Mouse (Mus musculus) adrenal gland, adult (tissue): ENCODE measurements around the gene Espnl.
A peak's percentile ranks its signal among the peaks of the same experiment; 100 is the strongest.

ENCODE experiments used
- DNase-seq, 2 experiments: peaks; one replicate each; pipeline ENCODE4 v3.0.0; 2022 to 2023; ENCODE audit warnings: low spot score in 1 of 2; ENCODE audit not compliant: inconsistent age in 2 of 2

Gene Espnl

DNA sequence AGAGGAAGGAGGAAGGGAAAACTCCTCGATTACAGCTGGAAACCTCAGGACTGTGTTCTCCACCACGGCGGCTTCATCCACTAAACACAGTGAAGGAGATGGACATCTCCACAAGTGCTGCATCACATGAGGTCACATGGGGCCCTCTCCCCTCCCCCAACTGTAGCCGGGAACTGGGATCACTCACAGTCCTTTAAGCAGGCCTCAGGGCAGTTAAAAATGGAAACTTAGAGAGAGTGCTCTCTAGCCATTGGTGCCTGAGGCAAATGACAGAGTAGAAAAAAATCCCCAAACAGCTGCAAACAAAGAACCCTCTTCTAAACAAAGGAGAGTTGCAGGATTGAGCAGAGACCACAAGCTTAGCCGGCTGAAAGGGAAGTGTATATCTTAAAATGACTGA lies 8.6 kb upstream of the Espnl start:
- no peak for DNase-seq

DNA sequence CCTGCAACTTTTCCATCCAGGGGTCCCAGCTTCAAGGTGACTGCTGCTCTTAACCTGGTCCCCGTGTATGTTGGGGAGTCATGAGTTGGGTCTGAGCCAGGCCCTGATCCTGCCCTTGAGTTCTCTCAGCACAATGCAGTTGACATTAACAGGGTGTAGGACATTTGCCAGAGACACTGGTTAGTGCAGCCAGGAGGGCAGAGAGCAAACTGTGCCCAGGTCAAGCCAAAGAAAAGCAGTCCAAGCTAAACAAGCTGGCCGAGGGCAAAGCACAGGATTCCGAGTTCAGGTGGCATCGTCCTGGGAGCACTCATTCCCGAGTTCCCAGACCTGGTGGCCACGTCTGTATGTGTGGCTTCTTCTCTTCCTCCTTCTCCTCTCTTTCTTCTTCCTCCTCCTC lies 4.2 kb upstream of the Espnl start:
- DNase-seq: peak in 1 of 2 experiments; percentile 47

DNA sequence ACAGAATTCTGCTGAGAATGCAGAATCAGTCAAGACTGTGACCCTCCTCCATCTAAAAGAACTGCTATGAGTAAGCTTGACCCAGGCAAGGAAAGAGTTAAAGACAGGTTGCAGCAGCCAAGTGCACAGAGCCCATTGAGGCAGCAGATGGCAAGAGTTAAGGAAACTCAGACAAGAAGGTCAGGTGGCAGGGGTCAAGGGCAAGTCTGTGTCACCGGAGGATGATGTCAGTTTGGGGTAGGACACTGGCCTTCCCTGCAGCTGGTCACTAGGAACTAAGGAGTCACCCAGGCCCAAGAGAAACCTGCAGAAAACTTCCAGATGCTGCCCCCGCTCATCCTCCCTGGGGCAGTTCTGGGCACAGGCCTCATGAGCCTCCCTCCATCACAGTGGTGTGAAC lies 2.8 kb downstream of the Espnl start:
- peak; percentile 35 to 67 for DNase-seq

DNA sequence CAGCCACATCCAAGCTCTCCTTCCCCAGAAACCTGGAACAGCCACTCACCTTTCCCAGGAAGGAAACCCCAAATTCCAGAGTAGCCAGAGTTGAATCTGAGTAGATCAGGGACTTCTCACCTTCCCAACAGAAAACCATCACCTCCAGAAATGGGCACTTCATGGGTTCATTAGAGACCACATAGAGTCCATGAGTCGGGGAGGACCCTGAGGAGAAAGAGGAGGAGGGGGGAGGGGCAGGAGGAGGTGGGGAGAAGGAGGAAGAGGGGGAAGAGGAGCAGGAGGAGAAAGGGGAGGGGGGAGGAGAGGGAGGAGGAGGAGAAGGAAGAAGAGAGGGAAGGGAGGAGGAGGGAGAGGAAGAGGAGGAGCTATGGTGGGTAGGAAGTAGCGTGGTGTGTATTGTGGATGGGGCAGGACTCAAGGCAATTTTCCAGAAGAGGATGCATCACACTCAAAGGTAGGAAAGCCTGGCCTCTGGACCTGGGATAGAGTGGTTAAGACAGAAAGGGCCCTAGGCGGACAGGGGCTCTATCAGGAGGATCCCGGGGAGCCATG lies 3.7 kb downstream of the Espnl start:
- DNase-seq: no peak

DNA sequence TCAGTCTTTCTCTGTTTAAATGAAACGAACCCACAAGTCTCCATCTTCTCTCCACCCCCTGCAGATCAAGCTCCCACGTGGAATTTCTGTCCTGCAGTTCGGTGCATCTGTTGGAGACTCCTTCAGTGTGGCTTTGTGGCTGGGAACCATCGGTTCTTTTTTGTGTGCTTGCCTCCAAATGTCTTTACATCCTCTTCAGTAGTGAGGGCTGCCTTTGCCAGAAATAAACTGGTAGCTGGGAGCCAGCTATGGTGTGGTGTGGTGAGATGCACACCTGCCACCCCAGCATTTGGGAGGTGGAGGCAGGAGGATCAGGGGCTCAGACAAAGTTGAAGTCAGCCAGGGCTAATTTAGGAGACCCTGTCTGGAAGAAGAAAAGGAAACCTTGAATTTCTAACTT lies 10.2 kb downstream of the Espnl start:
- no peak for DNase-seq

DNA sequence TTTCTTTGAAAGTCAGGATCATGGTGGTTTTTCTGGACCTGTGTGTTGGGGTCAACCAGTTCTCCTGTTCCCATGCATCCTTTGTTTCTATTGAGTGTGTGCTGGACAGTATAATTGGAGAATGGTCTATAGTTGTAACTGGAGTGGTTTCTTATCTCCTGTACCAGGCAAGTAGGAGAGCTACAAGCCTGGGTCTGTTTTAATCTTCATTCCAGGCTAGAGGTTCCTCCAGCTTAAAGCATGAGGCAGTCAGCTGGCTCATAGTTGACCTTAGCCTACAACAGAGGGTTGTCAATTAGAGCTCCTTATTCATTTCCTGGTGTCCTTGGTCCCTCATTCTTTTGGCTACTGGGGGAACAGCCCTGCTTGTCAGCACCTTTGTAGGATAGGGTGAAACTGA lies 11.7 kb downstream of the Espnl start:
- no peak for DNase-seq

DNA sequence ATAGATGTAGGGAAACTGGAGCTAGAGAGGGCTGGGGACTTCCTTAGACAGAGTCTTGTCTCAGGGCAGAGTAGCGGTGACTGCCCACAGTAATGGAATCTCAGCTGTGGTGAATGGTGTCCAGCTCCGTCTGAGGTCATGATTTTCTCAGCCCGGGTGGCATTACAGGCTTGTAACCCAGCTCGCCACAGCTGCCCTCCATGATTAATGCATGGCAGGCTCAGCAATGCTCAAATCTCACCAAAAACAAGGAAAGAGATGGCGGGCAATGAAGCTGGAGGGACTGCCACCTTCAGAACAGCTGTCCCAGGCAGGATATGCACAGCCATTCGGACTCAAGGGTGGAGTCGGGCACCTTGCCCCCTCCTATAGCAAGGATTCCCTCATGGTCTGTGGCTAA lies 15.5 kb downstream of the Espnl start:
- DNase-seq: no peak

DNA sequence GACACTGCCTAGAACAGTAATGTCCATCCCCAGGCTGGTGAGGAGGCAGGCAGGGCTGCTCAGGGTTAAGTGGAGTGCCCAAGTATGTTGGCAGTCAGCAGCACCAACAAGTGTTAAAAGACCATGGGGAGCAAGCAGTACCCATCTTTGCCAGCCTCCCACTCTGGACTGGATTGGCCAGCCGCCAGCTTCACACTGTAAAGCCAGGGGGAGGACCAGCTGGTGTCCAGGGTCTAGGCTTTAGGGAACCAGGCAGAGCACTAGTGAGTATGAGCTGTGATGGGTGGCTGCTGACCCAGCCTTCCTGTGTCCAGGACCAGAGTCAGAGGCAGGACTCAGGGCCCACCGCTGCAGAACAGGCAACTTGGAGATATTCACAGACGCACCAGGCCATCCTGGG lies 22.1 kb downstream of the Espnl start:
- no peak for DNase-seq

DNA sequence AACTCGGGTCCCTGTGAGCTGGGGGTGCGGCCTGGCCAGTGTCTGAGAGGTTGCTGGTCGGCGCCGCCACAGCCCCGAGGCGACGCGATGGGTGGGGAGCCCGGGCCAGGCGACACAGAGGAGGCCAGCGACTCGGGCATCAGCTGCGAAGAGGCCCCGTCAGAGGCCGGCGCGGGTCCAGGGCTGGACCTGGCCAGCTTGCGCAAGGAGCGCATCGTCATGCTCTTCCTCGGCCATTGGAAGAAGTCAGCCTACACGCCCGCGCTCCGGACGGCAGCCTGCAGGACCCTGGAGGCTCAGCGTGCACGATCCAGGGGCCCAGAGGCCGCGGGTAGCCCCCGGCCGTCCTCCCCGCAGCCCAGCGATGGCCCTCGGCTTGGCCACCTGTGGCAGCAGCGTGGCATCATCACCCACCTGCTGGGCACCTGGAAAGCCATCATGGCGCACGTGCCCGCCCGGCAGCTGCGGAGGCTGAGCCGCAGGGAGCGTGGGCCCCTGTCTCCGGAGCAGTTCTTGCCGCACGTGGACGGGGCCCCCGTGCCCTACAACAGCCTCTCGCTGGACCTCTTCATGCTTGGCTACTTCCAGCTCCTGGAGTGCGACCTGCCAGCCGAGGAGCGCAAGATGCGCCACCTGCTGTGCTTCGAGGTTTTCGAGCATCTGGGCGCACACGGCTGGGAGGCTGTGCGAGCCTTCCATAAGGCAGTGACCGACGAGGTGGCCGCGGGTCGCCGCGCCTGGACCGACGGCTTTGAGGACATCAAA lies 23.2 kb downstream of the Espnl start:
- DNase-seq: no peak

DNA sequence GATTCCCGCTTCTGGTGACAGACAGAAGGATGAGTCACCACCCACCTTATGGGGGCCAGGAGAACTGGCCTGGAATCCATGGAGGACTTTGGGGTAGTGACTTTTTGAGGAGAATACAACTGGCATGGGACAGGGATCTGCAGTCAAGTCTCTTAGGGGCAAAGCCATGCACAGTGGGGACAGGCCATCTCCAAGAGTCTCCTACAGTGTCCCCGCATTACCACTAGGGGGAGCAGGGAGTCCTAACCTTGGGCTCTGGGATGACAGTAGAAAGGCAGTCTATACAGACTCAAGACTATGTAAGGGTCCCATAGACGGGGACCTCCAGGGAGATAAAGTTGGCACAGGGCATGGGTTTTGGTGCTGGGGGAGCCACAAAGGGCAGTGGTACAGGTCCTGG lies 25.0 kb downstream of the Espnl start:
- DNase-seq: peak; percentile 65 to 88

DNA sequence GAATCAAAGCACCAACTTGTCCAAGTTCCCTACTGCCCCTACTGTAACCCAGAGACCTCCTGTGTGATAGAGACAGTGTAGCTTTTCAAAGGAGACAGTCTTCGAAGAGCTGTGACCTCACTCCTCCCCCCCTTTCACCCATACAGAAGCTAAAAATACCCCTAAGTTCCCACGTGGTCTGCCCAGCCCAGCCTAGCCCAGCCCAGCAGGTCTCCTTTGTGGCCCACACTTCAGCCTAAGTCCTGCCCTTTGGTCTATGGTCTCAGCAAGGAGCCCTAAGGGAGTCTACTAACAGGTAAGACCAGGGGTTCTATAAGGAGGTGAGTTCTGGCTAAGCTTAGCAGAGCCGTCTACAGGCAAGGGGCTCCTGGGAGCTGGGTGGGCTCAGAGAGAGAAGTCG lies 29.0 kb downstream of the Espnl start, which contains the start of gene Klhl30:
TSS of gene Klhl30 (plus strand) at position 176 of the 400 bp plus-strand sequence.
- peak in 1 of 2 experiments; percentile 44 for DNase-seq

DNA sequence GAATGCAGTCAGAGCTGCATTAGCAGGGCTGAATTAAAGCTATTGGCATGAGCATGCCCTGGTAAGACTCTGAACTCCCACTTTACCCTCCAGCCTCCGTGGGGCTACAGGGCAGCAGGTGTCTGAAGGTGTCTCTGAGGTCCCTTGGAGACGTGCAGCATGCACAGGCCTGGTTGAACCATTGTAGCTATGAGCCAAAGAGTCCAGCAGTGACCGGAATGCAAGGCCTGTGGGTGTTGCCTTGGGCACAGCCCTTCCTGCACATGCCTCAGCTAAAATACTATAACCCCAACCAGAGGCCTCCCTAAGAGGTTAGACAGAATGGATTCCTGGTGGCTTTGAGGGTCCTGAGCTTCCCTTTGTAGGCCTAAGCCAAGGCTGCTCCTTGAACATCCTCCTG lies 29.4 kb downstream of the Espnl start:
- no peak for DNase-seq

DNA sequence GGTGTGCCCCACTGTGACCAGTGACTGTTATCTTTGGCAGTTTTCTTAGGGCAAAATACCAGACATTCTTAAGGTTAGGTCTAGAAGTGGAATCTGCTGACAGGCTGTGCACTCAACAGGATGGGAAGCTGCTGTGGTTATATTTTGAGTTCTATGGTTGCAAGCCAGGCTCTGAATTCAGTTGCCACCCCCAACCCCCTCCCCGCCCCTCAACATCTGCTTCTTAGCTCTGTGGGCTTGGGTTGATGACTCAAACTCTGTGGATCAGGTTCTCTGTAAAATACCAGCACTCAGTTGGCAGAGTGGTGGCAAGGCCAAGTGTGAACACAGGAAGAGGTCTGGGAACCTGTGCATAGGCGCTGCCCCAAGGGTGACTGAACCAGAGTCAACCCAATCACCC lies 30.4 kb downstream of the Espnl start:
- no peak for DNase-seq

DNA sequence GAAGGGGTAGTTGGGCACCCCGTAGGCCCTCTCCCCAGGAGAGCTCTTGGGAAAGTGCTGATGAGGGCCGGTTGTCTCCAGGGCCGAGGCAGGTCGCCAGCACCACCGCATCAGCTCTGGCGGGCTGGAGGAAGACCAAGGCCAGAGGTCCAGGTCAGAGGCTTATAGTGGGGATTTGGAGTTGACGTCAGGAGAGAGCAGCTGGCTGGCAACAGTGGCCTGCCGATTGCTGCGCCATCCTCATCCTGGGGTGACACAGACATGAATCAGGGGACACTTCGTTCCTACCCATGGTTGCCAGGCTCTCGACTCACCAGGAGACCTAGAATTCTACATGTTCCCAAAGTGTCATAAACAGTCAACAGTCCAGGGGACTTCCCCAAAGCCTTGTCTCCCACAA lies 34.2 kb downstream of the Espnl start:
- DNase-seq: peak; percentile 42 to 78

DNA sequence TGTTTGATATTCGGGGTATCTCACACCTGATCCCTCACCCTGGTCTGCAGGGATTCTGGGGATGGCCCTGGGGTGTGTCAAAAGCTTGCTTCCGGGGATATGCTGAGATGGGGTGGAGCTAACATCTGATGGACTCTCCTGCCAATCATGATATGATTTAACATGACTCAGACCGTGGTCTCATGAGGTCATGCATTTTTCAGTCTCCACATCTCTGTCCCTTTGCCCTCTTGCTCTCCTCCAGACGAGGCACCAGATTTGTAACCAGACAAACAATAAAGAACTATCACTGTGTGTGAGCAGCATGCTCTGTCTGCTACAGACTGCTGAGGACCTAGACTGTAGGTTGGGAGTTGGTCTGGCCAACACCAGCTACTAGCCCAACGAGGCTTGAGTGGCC lies 40.2 kb downstream of the Espnl start:
- DNase-seq: no peak

DNA sequence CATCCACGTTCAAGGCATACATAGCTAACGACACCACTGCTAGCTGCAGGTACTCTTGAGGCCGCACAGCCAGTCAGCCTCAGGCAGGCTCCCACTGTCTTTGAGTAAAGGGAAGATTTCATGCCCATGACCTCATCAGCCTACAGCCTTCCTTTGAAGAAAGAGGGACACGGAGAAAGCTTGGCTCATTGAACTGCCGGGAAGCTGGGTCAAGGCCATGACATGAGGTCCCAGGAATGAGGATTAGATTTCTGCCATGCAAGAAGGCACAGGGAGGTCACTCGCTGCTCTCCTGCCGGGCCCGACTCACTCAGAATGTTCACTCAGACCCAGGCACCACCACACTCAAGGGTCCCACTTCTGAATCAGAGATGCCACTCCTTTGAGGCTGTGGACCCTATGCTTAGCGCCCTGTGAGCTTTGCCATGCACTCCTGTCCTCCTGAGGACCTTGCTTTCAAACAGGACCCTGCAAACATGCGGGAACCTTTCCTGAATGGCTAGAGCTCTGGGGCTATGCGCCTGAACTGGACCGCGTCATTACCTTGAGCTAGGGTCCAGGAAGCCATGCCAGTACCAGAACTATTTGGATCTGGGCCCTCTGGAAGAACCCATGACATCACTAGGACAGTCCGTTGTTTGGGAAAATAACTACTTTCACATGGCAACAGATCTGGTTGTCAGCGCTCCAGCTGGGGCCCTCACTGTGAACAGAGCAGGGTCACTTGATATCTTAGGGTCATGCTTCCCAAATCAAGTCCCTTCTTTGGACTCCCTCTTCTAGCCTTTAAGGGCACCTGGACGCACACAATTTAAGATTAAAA lies 43.2 kb downstream of the Espnl start:
- peak; percentile 75 to 78 for DNase-seq

DNA sequence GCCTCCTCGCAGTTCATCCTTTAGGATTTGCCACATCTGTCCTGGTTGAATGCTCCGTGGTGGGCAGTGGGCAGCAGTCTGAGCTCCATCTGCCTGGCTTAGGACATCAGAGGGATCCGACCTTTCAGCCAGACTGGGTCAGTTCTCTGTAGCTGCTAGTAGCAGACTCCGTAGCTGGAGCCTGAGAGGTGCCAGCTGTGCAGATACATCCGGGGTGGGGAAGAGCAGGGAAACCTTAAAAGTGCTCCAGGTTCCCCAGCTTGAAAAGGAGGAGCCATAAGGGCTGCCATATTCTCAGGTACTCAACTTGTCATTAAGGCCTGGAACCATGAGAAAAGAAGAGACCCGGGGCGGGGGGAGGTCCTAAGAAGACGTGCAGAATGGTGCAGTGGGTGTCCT lies 43.9 kb downstream of the Espnl start:
- no peak for DNase-seq

DNA sequence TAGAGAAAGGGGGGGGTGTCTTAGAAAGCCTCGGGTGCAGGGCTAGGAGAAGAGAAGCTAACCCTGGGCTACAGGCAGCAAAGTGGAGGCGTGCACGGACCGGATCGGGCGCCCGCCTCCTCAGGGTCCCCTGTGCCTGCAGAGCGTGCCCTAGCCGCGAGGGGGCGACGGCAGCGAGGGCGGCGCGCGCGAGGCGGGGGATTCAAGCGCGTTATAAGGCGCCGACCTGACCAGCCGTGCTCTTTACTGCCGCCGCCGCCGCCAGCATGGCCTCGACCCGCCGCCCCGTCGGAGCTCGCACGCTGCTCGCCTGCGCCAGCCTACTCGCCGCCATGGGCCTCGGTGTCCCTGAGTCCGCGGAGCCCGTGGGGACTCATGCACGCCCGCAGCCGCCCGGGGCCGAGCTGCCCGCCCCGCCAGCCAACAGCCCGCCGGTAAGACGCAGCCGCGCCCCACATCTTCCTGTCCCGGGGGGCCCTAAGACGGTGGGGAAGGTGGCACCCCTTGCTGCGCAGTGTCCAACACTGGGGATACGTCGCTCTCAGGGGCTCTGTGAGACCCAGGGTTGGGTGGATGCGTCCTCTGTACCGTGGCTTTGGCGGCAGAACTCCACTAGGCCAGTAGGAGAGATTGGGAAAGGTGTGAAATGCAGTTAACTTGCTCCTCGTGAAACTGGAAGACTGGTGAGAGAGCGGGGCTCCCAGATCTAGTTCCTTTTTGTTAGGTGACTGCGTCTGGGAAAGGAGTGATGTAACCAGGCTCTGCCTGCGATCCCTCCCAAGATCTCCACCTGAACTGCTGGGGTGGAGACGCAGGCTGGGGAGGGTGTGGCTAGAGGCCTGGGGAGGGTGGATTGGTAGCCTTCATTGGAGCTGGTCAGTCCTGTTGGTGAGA lies 44.6 kb downstream of the Espnl start, which contains the start of gene Erfe:
TSS of gene Erfe (plus strand) at position 216 of the 894 bp plus-strand sequence.
- DNase-seq: peak; percentile 78 to 91

DNA sequence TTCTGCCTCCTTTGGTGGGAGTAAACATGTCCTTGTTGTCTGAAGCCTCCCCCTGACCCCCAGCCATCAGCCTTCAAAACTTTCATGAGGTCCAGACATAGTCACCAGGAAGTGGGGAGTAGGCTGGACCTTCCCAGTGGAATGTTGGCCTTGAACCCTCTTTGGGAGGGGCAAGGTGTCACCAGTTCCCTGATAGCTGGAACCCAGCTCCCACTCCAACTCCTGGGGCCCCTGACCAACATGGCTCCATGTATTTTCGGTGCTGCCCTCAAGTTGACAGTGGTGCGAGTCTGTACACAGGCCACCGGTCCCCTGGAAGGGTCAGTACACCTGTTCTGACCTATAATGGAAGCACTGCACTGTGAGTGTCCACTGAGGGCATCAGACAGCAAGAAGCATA lies 45.4 kb downstream of the Espnl start:
- DNase-seq: no peak

DNA sequence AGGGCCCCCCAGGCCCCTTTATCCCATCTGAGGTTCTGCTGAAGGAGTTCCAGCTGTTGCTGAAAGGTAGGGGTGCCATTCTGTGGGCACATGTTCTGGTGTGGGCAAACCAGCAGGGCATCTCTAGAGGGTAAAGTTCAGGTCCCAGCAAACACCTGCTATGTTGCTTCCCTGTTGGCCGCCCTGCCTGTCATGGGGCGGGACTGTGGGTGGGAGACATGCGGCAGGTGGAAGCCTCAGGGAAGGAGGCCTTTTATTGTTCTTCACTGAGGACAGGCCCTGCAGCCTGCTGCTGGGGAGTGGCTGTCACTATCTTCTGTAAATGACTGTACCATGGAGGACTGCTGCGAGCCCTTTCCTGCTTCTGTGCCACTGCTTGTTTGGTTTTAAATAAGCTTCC lies 47.5 kb downstream of the Espnl start:
- DNase-seq: no peak

DNA sequence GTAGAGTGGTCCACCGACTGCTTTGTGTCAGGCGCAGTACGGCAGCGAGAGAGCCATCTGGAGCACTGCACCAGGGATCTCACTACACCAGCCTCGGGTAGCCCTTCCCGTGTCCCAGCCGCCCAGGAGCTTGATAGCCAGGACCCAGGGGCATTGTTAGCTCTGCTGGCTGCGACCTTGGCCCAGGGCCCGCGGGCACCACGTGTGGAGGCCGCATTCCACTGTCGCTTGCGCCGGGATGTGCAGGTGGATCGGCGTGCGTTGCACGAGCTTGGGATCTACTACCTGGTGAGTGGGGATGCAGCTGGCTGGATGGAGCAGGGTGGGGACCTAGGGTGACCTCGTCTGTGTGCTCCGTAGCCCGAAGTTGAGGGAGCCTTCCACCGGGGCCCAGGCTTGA lies 48.2 kb downstream of the Espnl start:
- DNase-seq: peak; percentile 66 to 82
